Mouse (Mus musculus): ENCODE measurements around the gene Rab8a.
"Not testable (repeated sequence)": the region's sequence is repeated elsewhere in the genome, so short reads cannot be mapped to it uniquely, and the experiment has no call there.

Gene Rab8a

DNA sequence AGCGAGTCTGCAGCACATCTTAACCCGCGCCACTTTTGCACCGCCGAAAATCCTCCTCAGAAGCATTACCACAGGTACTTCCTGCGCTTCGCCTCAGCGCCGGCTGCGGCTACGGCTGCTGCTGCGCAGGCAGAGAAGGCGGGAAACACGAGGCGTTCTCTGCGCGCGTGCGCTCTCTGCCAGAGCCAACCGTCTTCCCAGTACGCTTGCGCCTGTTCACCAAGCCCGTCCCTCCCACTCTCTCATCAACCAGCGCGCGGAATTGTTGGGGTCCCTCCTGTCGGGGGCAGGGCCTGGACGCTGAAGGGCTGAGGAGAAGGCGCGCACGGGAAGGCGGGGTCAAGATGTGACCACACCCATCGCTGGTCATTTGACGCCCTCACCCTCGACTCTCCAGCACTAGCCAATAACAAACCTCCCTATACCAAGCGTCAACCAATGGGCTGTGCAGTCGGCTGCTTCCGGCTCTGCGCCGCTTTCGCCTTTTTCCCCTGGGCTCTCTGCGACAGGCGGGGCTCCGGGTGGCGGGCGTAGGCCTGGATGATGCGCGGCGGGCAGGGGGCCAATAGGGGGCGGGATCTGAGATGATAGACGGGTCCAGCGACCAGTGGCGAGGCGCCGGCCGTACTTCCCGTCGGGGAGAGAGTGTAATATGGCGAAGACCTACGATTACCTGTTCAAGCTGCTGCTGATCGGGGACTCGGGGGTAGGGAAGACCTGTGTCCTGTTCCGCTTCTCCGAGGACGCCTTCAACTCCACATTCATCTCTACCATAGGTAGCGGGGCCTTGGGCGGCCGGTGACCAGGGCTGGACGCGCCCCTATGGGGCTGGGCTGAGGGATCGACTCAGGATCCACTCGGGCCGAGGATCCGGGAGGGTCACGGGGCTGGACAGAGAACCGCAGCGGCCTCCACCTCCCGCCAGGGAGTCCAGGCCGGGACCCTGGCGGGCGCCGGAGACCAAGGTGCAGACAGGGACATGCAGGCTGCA, at the start of gene Rab8a:
Rab8a (plus strand) TSS at position 494 of the 991 bp plus-strand sequence.
- DNase-seq (ENCODE audit: low spot score) = peak; percentile 100

DNA sequence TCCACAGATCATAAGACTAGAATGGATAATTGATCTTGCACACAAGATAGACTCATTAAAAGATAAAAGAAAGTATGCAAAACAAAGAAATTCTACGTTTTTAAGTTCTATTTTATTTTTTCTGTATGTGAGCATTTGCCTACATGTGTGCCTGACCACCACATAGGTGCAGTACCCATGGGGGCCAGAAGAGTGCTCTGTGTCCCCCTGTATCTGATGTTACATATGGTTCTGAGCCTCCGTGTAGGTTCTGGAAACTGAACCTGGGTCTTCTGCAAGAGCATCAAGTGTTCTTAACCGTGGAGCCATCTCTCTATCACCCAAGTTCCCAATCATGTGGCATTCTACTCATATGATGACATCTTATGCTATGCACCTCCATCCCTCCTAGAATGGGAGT, 48.5 kb upstream of the Rab8a start:
- no peak for DNase-seq (ENCODE audit: low spot score)

DNA sequence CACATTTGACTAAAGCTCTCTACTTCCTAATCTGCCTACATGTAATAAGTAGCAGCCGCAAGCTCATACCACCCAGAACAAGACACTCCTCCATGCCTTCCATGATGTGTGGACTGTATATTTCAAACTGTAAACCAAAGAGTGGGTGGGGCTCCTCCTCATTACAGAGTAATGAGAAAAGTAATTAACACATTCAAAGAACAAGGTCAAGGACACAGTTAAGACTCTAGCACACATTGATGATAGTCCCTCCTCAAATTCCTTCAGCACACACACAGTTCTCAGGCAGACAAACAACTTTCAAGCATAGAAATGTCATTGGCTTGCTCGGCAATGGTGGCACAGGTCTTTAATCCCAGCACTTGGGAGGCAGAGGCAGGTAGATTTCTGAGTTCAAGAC, 45.8 kb upstream of the Rab8a start:
- no peak for DNase-seq (ENCODE audit: low spot score)

DNA sequence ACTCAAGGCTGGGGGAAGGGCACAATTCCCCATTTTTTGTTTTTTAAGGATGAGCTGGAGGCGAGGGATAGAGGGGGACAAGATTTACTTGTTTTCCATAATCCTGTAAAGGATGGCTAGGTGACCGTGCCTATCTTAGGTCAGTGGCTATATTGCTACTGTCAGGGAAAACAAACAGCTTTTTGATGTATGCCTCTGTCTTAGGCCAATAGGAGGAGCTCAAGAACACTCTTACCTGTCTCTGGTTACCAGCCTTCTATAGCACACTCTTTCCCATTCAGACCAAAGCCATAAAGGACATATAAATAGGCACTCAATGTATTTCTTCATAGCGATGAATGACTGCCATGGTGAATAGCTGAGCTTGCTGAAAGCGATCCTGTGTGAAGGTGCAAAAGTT, 42.4 kb upstream of the Rab8a start:
- DNase-seq (ENCODE audit: low spot score) = no peak

DNA sequence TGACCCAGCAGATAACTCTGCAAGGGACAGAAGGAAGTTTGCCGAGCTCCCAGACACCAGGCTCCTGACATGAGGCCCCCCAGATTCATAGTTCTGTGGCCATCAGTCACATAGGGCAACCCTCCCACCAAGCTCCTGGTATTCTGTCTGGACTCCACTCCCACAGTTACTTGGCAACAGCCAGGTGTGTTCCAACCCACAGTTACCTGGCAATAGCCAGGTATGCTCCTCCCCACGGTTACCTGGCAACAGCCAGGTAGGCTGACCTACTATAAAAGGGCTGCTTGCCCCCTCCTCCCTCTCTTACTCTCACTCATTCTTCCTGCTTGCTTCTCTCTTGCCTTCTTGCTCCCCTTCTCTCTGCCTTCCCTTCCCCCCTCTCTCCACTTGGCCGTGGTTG, 39.5 kb upstream of the Rab8a start:
- DNase-seq (ENCODE audit: low spot score) = not testable (repeated sequence)

DNA sequence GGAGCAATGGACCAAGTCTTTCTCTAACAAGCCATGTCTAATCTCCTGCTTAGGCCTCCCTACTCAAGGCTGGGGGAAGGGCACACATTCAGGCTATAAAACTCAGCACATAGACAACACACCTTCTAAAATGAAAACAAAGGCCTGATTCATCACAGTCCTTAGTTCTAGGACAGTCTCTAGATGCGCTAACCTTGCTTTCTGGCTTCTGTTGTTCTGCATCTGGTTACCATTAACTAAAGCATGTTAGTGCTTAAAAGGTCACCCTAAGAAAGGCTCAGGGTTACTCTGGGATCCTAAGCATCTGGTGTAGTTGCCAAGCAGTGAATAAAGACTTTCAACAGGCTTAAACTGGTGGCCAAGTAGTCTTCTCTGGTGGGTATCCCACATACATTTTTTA, 39.0 kb upstream of the Rab8a start:
- no peak for DNase-seq (ENCODE audit: low spot score)

DNA sequence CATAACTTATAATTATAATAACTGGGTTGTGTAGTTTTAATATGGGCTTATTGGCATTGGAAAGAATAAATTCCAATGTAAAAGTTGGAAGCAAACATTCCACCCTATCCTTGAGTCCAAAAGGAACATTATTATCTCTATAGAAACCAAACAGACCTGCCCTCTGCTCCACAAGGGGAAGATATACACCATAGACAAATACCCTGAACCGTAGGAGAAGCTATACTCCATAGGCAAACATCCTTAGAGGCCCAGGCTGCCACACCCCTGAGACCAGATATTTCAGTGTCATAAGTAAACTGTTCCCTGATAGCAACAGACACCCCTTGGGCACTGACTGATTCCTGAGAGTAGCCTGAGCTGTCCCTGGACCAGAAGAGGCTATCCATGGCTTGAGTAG, 33.2 kb upstream of the Rab8a start:
- no peak for DNase-seq (ENCODE audit: low spot score)

DNA sequence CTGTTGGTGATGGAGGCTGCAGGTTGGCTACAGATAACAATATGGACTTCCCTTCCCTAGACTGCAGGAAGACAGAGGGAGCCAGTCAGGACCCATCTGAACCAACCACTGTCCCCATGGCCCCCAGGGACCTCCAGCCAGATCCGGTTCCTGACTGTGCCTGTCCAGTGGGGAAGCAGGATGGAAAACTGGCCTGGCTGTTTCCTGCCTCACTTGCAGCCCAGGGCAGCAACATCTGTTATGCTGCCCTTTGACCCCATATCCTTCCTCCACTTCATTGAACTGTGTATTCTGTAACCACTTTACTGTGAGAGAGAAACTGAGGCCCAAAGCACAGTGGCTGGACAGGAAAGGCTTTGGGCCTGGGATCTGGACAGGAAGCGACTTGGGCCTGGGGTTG, 29.7 kb upstream of the Rab8a start:
- DNase-seq (ENCODE audit: low spot score) = no peak

DNA sequence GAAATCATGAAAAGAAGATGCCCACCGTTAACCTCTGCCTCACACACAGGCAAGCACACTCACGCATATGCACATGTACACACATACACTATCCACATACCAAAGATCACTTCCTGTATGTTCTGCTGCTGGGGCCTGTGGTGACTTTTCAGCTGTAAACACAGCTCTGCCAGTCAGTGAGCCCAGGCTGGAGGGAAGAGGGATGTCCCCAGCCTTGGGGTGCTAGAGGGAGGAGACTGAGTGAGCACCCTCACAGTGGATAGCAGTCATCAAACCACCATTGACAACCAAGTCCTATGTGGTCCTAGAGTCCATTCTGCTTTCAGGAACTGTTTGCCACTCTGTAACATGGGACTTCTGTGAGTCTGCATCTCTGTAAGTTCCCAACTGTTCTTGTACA, 29.1 kb upstream of the Rab8a start:
- DNase-seq (ENCODE audit: low spot score) = no peak

DNA sequence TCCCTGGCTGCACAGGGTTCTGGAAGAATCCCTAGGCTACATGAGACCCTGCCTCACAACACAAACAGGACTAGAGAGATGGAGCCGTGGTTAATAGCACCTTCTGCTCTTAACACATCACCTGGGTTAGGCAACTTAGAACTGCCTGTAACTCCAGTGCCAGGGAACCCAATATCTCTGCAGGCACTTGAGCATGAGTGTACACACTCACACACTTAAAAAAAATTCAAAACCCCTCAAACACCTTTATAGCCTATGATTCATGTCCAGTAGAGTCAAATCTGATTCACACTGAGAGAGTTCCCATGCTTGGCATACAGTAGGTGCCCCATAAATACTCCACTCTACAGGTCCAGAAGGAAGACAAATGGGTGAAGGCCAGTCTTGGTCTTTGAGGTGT, 28.6 kb upstream of the Rab8a start:
- DNase-seq (ENCODE audit: low spot score) = no peak

DNA sequence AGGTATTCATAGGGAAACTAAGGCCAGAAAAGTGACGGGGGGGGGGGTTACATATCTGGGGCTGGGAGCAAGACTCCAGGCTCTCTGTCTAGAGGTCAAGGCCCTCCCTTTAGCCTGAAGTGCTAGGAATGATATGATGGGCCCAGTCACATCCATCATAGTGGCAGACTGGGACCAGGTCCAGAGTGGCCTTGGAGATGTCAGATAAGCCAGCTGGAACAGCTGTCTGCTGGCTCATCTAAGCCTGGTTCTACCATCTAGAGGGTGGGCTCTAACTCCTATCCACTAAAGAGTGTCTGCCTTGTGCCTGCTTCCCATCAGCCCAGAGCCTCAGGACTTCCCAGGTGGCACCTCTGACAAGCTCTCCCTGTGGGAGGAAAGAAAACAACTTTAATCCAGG, 28.1 kb upstream of the Rab8a start:
- DNase-seq (ENCODE audit: low spot score) = no peak

DNA sequence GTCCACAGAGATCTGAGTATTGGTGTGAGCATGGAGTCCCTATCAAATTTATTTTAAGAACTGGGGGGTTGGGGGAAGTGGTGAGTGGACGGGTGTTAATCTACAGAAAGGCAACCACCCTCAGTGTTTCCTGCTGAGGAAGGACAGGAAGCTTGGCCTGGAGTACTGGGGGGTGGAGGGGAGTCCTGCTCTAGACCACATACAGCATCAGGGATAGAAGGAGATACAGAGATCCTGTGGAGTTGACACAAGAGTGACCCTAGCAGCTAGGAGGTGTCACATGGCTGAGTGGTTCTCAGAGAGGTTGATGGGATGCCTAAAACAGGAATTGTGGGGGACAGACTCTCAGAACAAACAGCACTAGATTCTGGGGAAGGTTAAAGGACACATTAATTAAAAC, 27.5 kb upstream of the Rab8a start:
- no peak for DNase-seq (ENCODE audit: low spot score)

DNA sequence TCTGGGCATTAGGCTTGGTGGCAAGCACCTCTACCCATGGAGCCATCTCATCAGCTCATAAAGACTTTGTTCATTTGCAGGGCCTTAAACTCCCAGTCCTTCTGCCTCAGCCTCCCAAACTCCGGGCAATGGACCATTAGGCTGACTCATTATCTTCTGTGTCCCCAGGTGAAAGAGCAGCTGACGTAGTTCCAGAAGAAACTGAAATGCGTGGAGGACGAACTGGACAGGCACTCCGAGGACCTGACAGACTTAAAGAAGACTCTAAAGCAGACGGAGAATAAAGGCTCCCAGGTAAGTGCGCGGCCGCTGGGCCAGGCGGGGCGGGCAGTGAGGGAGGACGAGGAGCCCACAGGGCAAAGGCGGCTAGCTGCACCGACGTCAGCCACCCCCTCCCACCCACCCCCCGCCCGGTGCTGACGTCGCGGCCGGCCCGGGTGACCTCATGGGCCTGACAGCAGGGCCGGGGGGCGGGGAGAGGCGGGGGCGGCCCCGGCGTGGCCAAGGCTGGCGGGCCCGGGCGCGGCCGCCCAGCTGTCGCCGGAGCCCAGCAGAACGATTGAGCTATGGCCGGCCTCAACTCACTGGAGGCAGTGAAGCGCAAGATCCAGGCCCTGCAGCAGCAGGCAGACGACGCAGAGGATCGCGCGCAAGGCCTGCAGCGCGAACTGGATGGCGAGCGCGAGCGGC, 26.1 kb upstream of the Rab8a start, which contains the start of gene Tpm4:
Tpm4 (plus strand) TSS at position 220 of the 690 bp plus-strand sequence.
- DNase-seq (ENCODE audit: low spot score) = peak; percentile 38

DNA sequence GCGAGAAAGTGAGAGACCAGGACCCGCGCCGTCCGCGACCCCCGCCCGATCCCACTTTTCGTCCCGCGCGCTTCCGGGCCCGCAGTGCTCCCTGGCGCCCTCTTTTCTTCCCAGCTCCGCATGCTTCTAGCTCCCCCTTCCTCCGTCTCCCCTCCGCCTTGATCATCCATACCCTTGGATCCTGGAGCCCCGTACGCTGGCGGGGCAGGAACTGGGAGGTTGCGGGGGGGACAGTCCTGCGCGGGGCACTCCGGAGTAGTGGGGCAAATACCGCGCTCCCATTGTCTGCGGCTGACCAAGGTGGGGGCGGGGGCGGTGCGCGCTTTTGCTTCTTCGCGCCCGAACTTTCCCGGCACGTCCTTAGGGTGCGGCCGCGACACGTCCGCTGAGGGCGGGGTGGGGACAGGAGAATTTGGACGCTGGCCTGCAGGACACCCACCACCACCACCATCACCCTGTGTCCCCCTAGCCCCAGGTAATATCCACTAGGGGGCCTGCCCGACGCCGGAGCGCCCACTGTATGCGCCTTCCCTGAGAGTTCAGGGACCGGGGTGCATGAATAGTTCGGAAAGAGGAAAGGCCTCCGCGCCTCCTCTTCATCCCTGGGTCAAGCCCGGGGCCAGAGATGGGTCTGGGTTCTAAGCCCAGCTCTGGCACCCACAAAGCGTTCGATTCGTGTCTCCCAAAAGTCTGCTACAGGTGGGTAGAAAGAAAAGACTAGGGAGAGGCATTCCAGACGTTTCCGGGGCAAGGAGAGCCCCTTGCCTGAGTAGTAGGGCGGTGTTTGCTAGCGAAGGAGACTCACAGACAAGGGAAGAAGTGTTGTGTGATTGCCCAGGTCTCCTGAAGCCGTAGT, 25.3 kb upstream of the Rab8a start:
- DNase-seq (ENCODE audit: low spot score) = peak; percentile 10

DNA sequence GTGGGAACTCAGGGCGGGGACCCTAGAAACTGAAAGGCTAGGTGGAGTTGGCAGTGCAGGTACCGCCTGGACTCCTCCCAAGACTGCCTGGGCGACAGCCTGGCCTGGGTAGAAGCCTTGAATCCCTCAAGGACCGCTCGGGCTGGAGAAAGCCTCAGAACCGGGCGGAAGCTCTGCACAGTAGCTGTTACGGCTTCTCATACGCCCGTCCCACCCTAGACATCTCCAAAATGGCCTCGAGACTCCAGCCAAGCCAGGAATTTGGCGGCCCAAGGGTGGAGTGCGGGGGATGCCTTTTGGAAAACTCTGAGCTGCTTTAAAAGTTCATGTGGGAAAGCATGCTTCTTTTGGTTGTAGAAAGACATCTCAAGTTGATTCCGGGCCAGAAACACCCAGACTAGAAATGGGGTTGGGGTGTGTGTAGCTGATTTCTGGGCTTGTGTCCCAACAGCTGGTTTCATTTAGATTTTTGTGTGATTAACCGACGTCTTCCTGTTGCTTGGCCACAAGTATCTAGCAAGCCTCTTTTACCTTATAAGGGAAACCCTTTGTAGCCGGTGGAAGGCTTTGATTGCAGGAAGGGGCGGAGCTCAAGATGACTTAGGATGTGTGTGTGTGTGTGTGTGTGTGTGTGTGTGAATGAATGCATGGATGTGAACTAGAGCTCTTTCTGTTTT, 24.6 kb upstream of the Rab8a start:
- DNase-seq (ENCODE audit: low spot score) = peak; percentile 12

DNA sequence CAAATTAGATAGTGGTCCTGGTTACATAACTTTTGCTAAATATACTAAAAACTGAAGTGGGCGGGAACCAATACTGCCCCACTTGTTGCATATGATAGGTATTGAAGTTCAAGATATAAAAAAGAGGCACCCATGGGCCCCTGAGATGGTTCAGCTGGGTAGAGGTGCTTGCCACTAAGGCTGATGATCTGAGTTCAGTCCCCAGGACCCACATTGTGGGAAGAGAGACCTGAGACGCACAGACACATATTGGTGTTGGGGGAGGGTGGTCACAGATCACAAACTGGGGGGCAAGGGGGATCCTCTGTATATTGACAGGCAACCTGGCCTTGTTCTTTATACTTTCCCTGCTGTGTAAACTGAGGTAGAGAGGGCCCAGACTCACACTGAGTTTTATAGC, 23.6 kb upstream of the Rab8a start:
- DNase-seq (ENCODE audit: low spot score) = no peak

DNA sequence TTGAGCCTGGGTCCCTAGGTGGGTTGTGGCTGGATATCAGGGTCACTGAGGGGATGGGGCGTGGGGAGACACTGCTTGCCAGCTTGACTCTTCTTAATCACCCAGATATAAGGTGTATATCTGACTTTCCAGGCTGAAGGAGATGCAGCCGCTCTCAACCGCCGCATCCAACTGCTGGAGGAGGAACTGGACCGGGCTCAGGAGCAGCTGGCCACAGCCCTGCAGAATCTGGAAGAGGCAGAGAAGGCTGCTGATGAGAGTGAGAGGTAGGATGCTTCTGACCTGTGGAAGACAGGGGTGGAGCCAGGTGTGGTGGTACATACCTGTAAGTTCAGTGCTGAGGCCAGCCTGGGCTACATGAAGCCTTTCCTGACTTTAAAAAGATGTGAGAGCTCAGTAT, 22.5 kb upstream of the Rab8a start:
- DNase-seq (ENCODE audit: low spot score) = no peak

DNA sequence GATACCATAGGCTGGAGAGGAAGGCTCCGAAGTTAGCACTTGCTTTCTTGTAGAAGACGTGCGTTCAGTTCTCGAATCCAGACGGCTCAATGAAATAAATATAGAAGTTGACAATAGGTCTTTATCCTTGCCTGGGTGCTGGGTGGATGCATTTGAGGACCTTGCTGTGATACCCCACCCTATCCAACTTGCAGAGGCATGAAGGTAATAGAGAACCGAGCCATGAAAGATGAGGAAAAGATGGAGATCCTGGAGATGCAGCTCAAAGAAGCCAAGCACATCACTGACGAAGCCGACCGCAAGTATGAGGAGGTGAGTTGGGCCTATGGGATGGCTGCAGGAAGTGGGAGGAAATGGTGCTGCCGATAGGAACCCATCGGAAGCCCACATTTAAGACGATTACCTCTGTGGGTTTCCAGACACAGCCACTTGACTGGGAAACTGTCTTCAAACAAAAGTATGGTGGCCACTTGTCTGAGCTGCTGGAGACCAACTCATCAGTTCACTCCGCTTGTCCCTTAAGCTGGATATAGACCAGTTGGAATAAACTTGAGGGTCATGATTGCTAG, 17.7 kb upstream of the Rab8a start:
- no peak for DNase-seq (ENCODE audit: low spot score)

DNA sequence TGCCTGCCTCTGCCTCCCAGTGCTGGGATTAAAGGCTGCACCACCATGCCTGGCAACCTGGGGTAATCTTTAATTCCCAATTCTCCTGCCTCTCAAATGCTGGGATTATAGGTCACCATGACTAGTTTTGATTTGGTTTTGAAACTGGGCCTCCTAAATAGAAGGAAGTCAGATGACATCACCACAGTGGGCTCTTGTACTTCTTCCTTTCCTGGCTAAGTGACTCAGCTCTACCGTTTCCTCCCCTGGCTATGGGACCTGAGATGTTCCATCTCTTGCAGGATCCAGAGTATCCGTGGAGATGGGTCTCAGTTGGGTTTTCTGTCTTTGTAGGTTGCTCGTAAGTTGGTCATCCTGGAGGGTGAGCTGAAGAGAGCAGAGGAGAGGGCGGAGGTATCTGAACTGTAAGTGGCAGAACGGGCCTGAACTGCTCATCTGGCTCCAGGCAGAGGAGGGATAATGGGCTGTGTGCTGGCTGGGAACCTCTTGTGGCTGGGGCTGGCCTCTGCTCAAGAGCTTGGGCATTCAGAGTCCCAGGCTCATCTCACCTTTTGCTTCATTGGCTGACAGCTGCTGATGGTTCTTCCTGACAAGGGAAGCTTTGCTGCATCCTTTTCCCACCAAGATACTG, 16.5 kb upstream of the Rab8a start:
- no peak for DNase-seq (ENCODE audit: low spot score)

DNA sequence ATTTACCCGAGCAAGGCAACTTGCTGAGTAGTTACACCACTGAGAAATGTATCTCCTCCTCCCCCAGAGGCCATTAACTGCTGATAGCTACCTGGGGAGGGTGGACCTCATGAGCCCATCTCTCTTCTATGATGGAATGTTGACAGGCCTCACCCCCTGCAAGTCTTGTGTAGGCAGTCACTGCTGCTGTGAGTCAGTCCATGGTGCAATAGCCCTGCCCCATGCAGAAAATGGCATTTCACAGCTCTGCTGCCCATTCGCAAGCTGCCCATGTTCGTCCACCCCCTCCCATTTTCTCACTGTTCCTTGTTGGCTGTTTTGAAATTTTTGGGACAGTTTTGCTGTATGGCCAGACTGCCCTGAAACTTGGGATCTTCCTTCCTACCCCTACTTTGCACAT, 15.5 kb upstream of the Rab8a start:
- DNase-seq (ENCODE audit: low spot score) = no peak

DNA sequence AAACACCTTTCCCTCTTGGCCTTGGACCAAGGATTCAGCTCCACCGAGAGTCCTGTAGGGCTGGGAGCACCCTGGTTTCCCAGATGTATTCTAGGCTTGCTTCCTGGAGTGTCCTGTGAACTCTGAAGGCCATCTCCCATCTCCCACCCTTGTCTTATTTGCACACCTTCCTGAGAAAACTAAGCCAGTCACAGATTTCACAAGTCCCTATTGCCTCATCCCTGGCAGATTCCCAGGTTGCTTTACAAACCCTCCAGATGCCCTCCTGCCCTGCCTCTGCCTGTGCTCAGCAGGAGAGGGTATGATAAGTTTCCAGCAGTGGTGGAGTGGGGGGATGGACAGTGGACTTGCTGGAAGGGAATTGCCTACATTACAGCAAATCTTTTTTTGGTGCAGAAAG, 14.9 kb upstream of the Rab8a start:
- no peak for DNase-seq (ENCODE audit: low spot score)
